ENCODE assay signal across 16 mouse cellular contexts in the genomic region with DNA sequence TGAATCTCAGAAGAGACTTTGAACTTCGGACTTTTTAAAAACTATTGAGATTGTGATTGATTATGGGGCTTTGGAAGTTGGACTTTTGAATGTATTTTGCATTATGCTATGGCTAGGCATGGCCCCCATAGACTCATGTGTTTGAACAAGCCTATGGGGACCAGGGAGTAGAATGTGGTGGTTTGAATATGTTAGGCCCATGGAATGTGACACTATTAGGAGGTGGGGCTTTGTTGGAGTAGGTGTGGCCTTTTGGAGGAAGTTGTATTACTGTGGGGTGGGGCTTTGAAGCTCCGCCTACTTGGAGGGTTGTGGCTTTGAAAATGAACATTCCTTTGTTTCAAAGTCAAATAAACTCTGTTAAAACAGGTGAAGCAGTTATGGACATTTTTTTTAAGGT.
"Had no signal": no experiment of that assay in that cellular context is flagged by ENCODE, and none has a peak within 500 bp of the region (broad histone marks: within the 10 kb centered on the region; RNA-seq: fewer than 3 reads in every experiment).

No protein-coding gene starts in this region.

- H3K27me3 ChIP-seq: liver, embryonic 12.5 days; liver, embryonic 15.5 days had no signal

- ATAC-seq: intestine, postnatal 0 days; liver, embryonic 12.5 days had no signal

- H3K4me2 ChIP-seq: limb, embryonic 13.5 days; liver, embryonic 12.5 days; liver, embryonic 15.5 days; midbrain, embryonic 11.5 days had no signal

- H3K9ac ChIP-seq: limb, embryonic 13.5 days; liver, embryonic 12.5 days; liver, embryonic 15.5 days had no signal

- H3K36me3 ChIP-seq: limb, embryonic 10.5 days; limb, embryonic 13.5 days; liver, embryonic 12.5 days; liver, embryonic 15.5 days had no signal

- H3K27ac ChIP-seq: kidney, postnatal 0 days; layer of hippocampus, adult 2 months; limb, embryonic 10.5 days; limb, embryonic 13.5 days; liver, embryonic 12.5 days; liver, embryonic 15.5 days; stomach, postnatal 0 days had no signal

- H3K4me1 ChIP-seq: liver, embryonic 12.5 days; liver, embryonic 15.5 days had no signal

- H3K4me3 ChIP-seq: layer of hippocampus, adult 2 months; limb, embryonic 10.5 days; limb, embryonic 13.5 days; liver, embryonic 12.5 days; liver, embryonic 15.5 days had no signal

- H3K9me3 ChIP-seq: limb, embryonic 10.5 days; limb, embryonic 13.5 days; liver, embryonic 12.5 days; liver, embryonic 15.5 days had no signal

- DNase-seq: kidney, postnatal 25 days; layer of hippocampus, adult 9-11 months; liver; midbrain, embryonic 14.5 days; thymus, adult 2 months; thymus, postnatal 14 days; thymus, postnatal 4 days had no signal
